Mouse (Mus musculus): ENCODE results near the gene Drg2.

DNA sequence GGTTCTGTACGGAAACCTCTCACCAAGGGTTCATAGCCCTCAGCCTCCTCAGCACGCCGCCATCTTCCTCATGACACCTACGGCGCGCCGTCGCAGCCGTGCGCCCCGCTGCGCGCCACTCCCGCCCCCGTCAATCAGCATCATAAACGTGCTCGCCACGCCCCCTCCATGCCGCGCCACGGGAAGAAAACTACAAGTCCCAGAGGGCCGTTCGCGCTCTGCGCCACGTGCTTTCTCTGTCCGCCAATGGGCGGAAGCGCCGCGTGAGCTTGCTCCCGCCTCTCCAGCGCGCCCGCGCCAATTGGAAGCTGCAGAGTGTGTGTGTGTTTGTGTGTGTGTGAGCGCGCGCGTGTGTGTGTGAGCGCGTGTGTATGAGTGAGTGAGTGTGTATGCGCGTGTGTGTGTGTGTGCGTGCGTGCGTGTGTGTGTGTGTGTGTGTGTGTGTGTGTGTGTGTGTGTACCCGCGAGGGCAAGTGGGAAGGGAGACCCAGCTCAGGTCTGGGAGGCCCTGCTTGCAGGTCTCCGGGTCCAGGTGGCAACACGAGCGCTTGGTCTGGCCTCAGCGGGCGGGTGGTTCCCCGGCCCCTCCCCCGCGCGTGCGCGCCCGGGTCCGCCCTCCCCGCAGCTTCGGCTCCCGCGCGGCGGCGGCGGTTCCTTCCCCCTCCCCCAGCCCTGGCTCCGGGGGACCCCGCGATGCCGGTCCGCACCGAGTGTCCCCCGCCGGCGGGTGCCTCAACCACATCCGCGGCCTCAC is 37.3 kb upstream of the Drg2 start, which contains the start of gene Gid4:
- TF ChIP-seq CTCF (IDR thresholded peaks at IDR 0.05; ENCODE audit: extremely low read depth, insufficient read length, insufficient replicate concordance, low read depth, low read length) (no peak), POLR2A (IDR thresholded peaks at IDR 0.05; ENCODE audit: low read depth, low read length) (peak; percentile 46; the same call in 1 of the 2 replicates)
